Mouse (Mus musculus) neural tube, embryonic 13.5 days (tissue): ENCODE results near the gene Heg1. TPM values are rescaled to one million over a fixed set of nuclear protein-coding genes. Genes with fewer than 3 reads are reported as not detected.

Experiments used
- ATAC-seq: fragments of 200-750 bp; cut with Nextera tagmentation; 2 replicates; pipeline ENCODE4 v1.8.0; 2017; ENCODE audit warnings: low read depth, mild to moderate bottlenecking, moderate TSS enrichment, moderate library complexity
- H3K27ac ChIP-seq: fragments of 300-500 bp; sonication (generic); replicated peaks from 2 replicates; pipeline ENCODE4 v1.5.1; 2015; ENCODE audit warnings: moderate library complexity, mild to moderate bottlenecking, inconsistent platforms
- H3K27me3 ChIP-seq: fragments of 300-500 bp; sonication (generic); 2 replicates; pipeline ENCODE4 v1.6.1; 2015; ENCODE audit warnings: mild to moderate bottlenecking, inconsistent platforms
- H3K36me3 ChIP-seq: fragments of 300-500 bp; sonication (generic); 2 replicates; pipeline ENCODE4 v1.6.1; 2015; ENCODE audit warnings: mild to moderate bottlenecking, inconsistent platforms
- H3K4me1 ChIP-seq: fragments of 300-500 bp; sonication (generic); replicated peaks from 2 replicates; pipeline ENCODE4 v1.6.1; 2015; ENCODE audit warnings: inconsistent platforms
- H3K4me2 ChIP-seq: fragments of 300-500 bp; sonication (generic); 2 replicates; pipeline ENCODE4 v1.6.1; 2015; ENCODE audit warnings: inconsistent platforms, mild to moderate bottlenecking, moderate library complexity
- H3K4me3 ChIP-seq: fragments of 300-500 bp; sonication (generic); 2 replicates; pipeline ENCODE4 v1.5.1; 2015; ENCODE audit warnings: mild to moderate bottlenecking, inconsistent platforms
- H3K9ac ChIP-seq: fragments of 300-500 bp; sonication (generic); 2 replicates; pipeline ENCODE4 v1.6.1; 2015; ENCODE audit warnings: moderate library complexity, mild to moderate bottlenecking, inconsistent platforms
- H3K9me3 ChIP-seq: fragments of 300-500 bp; sonication (generic); 2 replicates; pipeline ENCODE4 v1.6.1; 2016; ENCODE audit warnings: inconsistent platforms
- WGBS: fragments of 180-500 bp; shearing (Covaris S2); methylation state at CpG from one replicate; pipeline ENCODE4 v1.1.7; 2015; 5-methylcytosine and 5-hydroxymethylcytosine counted together
- polyA plus RNA-seq: library from polyadenylated mRNA; unstranded; fragments of >200 nt; fragmentation: Nextera tagmentation; extraction: Ambion mirVana; gene quantifications from 2 replicates; pipeline ENCODE4 v1.2.1, GENCODE M21; 2015

The Heg1 gene
- polyA plus RNA-seq, 1 experiment from 2014 or later = 9.6 TPM

- no peak for ATAC-seq
- no peaks in the 10 kb centered on the region for H3K36me3 ChIP-seq
- H3K4me3 ChIP-seq = no peak overlapping the region
- no peak overlapping the region for H3K9ac ChIP-seq
- WGBS = 85% methylated on average over 8 of the region's 8 CpGs
- no peak overlapping the region for H3K27ac ChIP-seq
- no peaks in the 10 kb centered on the region for H3K27me3 ChIP-seq
- no peaks in the 10 kb centered on the region for H3K4me1 ChIP-seq
- H3K9me3 ChIP-seq = no peaks in the 10 kb centered on the region
- H3K4me2 ChIP-seq = no peak overlapping the region
Measured at GRCm38 (mm10) chr16:33785092-33785704, 101.0 kb downstream of the Heg1 start.

GRCm38 (mm10) chr16:33786657-33787390 lies 102.7 kb downstream of the Heg1 start:
- Histone ChIP-seq H3K4me1 (no peaks in the 10 kb centered on the region), H3K36me3 (no peaks in the 10 kb centered on the region), H3K27ac (no peak overlapping the region), H3K4me2 (no peak overlapping the region), H3K4me3 (no peak overlapping the region), H3K9me3 (no peaks in the 10 kb centered on the region), H3K9ac (no peak overlapping the region), H3K27me3 (no peaks in the 10 kb centered on the region)
- WGBS = 77% methylated on average over 7 of the region's 7 CpGs
- ATAC-seq = no peak

- 89% methylated on average over 10 of the region's 10 CpGs for WGBS
- H3K4me3 ChIP-seq = no peak within 1 kb of the TSS
- no peak within 1 kb of the TSS for H3K4me2 ChIP-seq
- no peaks in the 10 kb centered on the region for H3K36me3 ChIP-seq
- no peaks in the 10 kb centered on the region for H3K27me3 ChIP-seq
- no peaks in the 10 kb centered on the region for H3K9me3 ChIP-seq
- H3K27ac ChIP-seq = no peak within 1 kb of the TSS
- no peak within 1 kb of the TSS for H3K9ac ChIP-seq
- H3K4me1 ChIP-seq = no peaks in the 10 kb centered on the region
- ATAC-seq = no peak
Measured at GRCm38 (mm10) chr16:33793846-33794791, 109.9 kb downstream of the Heg1 start, which contains the start of gene Muc13. Gene Muc13 (plus strand): TSS chr16:33794037.

GRCm38 (mm10) chr16:33795106-33795505 lies 110.9 kb downstream of the Heg1 start:
- no peak for ATAC-seq
- WGBS = 84% methylated on average over 4 of the region's 4 CpGs

GRCm38 (mm10) chr16:33795887-33796286 lies 111.7 kb downstream of the Heg1 start:
- no peak overlapping the region for H3K27ac ChIP-seq
- no peak overlapping the region for H3K4me3 ChIP-seq
- no peaks in the 10 kb centered on the region for H3K27me3 ChIP-seq
- 81% methylated on average over 6 of the region's 6 CpGs for WGBS
- no peak overlapping the region for H3K4me2 ChIP-seq
- ATAC-seq = no peak
- H3K36me3 ChIP-seq = no peaks in the 10 kb centered on the region
- H3K4me1 ChIP-seq = no peaks in the 10 kb centered on the region
- no peak overlapping the region for H3K9ac ChIP-seq
- H3K9me3 ChIP-seq = no peaks in the 10 kb centered on the region

More at GRCm38 (mm10) chr16:33795106-33795505, 110.9 kb downstream of the Heg1 start:
- Histone ChIP-seq H3K4me3 (no peak overlapping the region), H3K27ac (no peak overlapping the region), H3K4me1 (no peaks in the 10 kb centered on the region), H3K27me3 (no peaks in the 10 kb centered on the region), H3K9me3 (no peaks in the 10 kb centered on the region), H3K36me3 (no peaks in the 10 kb centered on the region), H3K9ac (no peak overlapping the region), H3K4me2 (no peak overlapping the region)

- Histone ChIP-seq H3K27ac (no peak overlapping the region), H3K36me3 (no peaks in the 10 kb centered on the region), H3K9me3 (no peaks in the 10 kb centered on the region), H3K4me3 (no peak overlapping the region), H3K4me1 (no peaks in the 10 kb centered on the region), H3K4me2 (no peak overlapping the region), H3K9ac (no peak overlapping the region), H3K27me3 (no peaks in the 10 kb centered on the region)
- no peak for ATAC-seq
- 84% methylated on average over 3 of the region's 3 CpGs for WGBS
Measured at GRCm38 (mm10) chr16:33796756-33797155, 112.6 kb downstream of the Heg1 start.

- WGBS = 44% methylated on average over 5 of the region's 5 CpGs
- Histone ChIP-seq H3K4me1 (no peaks in the 10 kb centered on the region), H3K27me3 (no peaks in the 10 kb centered on the region), H3K4me2 (no peak overlapping the region), H3K4me3 (no peak overlapping the region), H3K9me3 (no peaks in the 10 kb centered on the region), H3K27ac (no peak overlapping the region), H3K36me3 (no peaks in the 10 kb centered on the region), H3K9ac (no peak overlapping the region)
- no peak for ATAC-seq
Measured at GRCm38 (mm10) chr16:33797860-33798259, 113.7 kb downstream of the Heg1 start.

- no peaks in the 10 kb centered on the region; the same call in 1 of the 2 replicates for H3K9me3 ChIP-seq
- WGBS = 64% methylated on average over 3 of the region's 3 CpGs
- ATAC-seq = no peak
- H3K27me3 ChIP-seq = no peaks in the 10 kb centered on the region
- H3K4me1 ChIP-seq = no peaks in the 10 kb centered on the region
- H3K9ac ChIP-seq = no peak overlapping the region
- H3K4me3 ChIP-seq = no peak overlapping the region
- H3K27ac ChIP-seq = no peak overlapping the region
- H3K4me2 ChIP-seq = no peak overlapping the region
- H3K36me3 ChIP-seq = no peaks in the 10 kb centered on the region
Measured at GRCm38 (mm10) chr16:33810002-33810401, 125.8 kb downstream of the Heg1 start.

GRCm38 (mm10) chr16:33818413-33819165 lies 134.4 kb downstream of the Heg1 start:
- ATAC-seq = no peak
- Histone ChIP-seq H3K9me3 (no peaks in the 10 kb centered on the region), H3K27ac (no peak overlapping the region), H3K4me3 (no peak overlapping the region), H3K36me3 (no peaks in the 10 kb centered on the region), H3K27me3 (peaks cover 7% of the 10 kb centered on the region; the same call in 1 of the 2 replicates), H3K9ac (no peak overlapping the region), H3K4me1 (no peaks in the 10 kb centered on the region), H3K4me2 (no peak overlapping the region)
- WGBS = 94% methylated on average over 7 of the region's 7 CpGs

- Histone ChIP-seq H3K4me2 (no peak overlapping the region), H3K4me1 (no peaks in the 10 kb centered on the region), H3K4me3 (no peak overlapping the region), H3K36me3 (no peaks in the 10 kb centered on the region), H3K27ac (no peak overlapping the region), H3K9ac (no peak overlapping the region), H3K9me3 (no peaks in the 10 kb centered on the region), H3K27me3 (peaks cover 7% of the 10 kb centered on the region; the same call in 1 of the 2 replicates)
- 0 out of 2 replicates have a peak, but pooled peaks have one; percentile 59 for ATAC-seq
- WGBS = 22% methylated on average over 17 of the region's 17 CpGs
Measured at GRCm38 (mm10) chr16:33820269-33821178, 136.4 kb downstream of the Heg1 start.
